Mouse (Mus musculus): ENCODE measurements around the gene Ptprc.

Gene Ptprc

DNA sequence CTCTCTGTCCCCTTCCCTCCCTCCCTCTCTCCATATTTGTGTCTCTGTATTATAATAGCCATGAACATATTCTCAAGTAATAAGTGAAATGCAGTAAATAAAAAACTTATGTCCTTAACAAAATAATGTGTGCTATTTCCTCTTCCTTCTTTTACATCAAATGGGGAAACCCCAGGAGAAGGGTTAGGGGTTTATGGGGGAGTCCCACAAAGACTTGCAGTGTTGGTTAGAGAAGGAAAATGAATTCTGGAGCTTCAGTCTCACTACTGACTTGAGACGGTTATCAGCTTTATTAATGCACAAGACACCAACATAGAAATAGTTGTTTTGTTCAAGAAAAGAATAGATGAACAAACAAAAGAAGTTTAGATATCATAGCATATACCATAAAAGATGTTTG, 150.2 kb downstream of the Ptprc start:
- DNase-seq = no peak

DNA sequence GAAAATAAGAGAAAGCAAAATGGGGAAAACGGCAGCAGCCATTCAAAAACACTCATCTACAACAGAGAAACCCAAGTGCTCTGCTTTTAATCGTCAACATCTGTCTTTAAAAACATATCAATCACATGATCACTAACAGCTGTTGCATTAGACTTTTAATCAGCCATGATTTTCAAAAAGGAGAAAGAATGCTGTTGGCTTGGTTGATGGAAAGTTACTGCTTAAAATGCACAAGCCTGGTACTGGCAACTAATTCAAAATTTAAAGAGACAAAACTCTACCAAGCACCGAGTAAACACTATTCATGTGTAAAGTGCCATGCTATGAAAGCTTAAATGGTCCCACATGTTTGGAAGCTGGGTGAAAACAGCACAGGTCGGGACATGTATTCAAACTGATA, 151.9 kb downstream of the Ptprc start:
- DNase-seq = no peak

DNA sequence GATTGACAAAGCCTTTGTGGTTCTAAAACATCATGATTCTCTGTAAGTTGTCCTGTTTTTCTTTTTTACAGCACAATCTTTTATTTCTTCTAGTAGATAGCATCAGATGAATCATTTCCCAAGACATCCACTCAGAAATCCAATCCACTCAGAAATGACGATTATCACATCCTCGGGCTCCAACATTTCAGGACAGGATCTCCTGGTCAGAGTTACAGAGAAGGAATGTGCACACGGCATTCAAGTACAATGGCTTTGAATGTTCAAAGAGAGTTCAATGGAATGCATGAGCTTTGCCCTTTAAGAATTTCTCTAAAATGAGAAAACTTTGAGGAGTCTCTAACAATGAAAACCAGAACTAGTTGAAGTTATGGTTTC, 152.6 kb downstream of the Ptprc start:
- DNase-seq = no peak

DNA sequence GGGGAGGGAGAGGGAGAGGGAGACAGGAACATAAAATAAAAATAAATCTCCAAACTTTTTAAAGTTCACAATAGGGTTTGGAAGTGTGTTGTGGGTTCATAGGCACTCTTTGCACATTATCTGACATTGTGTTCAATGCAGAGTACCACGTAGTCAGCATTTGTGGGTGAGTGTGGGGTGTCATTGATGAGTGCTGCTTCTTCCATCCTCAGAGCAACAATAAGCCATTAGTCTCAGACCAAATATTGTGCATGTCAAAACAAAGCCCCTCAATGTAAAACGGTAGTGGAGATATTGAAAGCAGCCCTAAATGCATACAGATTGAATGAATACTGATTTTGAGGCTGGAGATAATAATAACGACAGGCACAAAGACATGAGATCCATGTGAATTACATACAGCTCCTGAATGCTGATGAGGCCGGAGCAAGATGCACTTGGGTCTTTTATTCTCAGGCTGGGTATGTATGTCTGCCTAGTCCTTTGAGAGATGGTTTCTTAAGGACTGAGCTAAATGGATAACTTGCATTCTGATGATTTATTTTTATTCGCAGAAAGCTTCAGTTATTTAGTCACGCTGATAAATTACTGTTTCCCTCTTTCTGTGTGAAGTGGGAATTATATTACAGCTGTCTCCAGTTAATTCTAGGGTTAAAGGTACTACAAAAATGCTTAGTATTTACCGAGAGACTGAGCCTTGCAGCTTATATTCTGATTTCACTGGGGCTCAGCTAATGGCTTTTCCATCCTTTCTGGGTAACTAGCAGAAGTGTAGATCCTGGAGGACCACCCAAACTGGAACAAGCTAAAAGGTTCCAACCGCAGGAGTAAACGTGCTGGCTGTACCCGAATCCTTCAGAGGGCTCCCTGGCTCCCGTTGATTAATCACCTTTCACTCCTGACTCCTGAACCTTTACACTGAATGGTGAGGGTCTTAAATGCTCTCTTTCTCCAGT, 153.3 kb downstream of the Ptprc start:
- DNase-seq = no peak

All from layer of hippocampus, adult 9-11 months (tissue).